Mouse (Mus musculus) embryonic facial prominence, embryonic 14.5 days (tissue): ENCODE measurements around the gene Hoxb5. TPM values are rescaled to one million over a fixed set of nuclear protein-coding genes. Genes with fewer than 3 reads are reported as not detected.

Experiments used
- ATAC-seq: fragments of 200-750 bp; cut with Nextera tagmentation; 2 replicates; pipeline ENCODE4 v1.8.0; 2017; ENCODE audit warnings: low read depth, moderate number of reproducible peaks, moderate TSS enrichment
- DNase-seq: peaks from one replicate; pipeline ENCODE4 v3.0.0-alpha.2; 2015; ENCODE audit warnings: low spot score
- H3K27ac ChIP-seq: fragments of 300-500 bp; sonication (generic); replicated peaks from 2 replicates; pipeline ENCODE4 v1.5.1; 2014; ENCODE audit warnings: low read depth, mild to moderate bottlenecking, low read length, moderate library complexity
- H3K27me3 ChIP-seq: fragments of 300-500 bp; sonication (generic); replicated peaks from 2 replicates; pipeline ENCODE4 v1.6.1; 2014; ENCODE audit warnings: low read length; ENCODE audit not compliant: control insufficient read depth, insufficient read depth
- H3K36me3 ChIP-seq: fragments of 300-500 bp; sonication (generic); 2 replicates; pipeline ENCODE4 v1.6.1; 2014; ENCODE audit warnings: low read length, mixed read lengths; ENCODE audit not compliant: control insufficient read depth, insufficient read depth
- H3K4me1 ChIP-seq: fragments of 300-500 bp; sonication (generic); 2 replicates; pipeline ENCODE4 v1.6.1; 2014; ENCODE audit warnings: antibody characterized with exemption, low read length; ENCODE audit not compliant: control insufficient read depth, insufficient read depth
- H3K4me2 ChIP-seq: fragments of 300-500 bp; sonication (generic); 2 replicates; pipeline ENCODE4 v1.6.1; 2014; ENCODE audit warnings: low read depth, mild to moderate bottlenecking, low read length, moderate library complexity, mixed read lengths
- H3K4me3 ChIP-seq: fragments of 300-500 bp; sonication (generic); 2 replicates; pipeline ENCODE4 v1.5.1; 2014; ENCODE audit warnings: low read depth, mild to moderate bottlenecking, low read length
- H3K9ac ChIP-seq: fragments of 300-500 bp; sonication (generic); 2 replicates; pipeline ENCODE4 v1.6.1; 2014; ENCODE audit warnings: low read depth, mild to moderate bottlenecking, low read length, moderate library complexity, mixed read lengths
- H3K9me3 ChIP-seq: fragments of 300-500 bp; sonication (generic); 2 replicates; pipeline ENCODE4 v1.6.1; 2016; ENCODE audit warnings: low read length; ENCODE audit not compliant: control insufficient read depth
- whole genome bisulfite sequencing: fragments of 180-500 bp; shearing (Covaris S2); extraction: QIAGEN DNeasy Blood & Tissue Kit; methylation state at CpG from one replicate; pipeline ENCODE4 v1.1.7; 2014; 5-methylcytosine and 5-hydroxymethylcytosine counted together
- polyA plus RNA-seq: library from polyadenylated mRNA; unstranded; fragments of >200 nt; fragmentation: Nextera tagmentation; extraction: Ambion mirVana; gene quantifications from 2 replicates; pipeline ENCODE4 v1.2.1, GENCODE M21; 2014

The Hoxb5 gene
- polyA plus RNA-seq, 1 experiment from 2014 or later, result 1.8 TPM

DNA sequence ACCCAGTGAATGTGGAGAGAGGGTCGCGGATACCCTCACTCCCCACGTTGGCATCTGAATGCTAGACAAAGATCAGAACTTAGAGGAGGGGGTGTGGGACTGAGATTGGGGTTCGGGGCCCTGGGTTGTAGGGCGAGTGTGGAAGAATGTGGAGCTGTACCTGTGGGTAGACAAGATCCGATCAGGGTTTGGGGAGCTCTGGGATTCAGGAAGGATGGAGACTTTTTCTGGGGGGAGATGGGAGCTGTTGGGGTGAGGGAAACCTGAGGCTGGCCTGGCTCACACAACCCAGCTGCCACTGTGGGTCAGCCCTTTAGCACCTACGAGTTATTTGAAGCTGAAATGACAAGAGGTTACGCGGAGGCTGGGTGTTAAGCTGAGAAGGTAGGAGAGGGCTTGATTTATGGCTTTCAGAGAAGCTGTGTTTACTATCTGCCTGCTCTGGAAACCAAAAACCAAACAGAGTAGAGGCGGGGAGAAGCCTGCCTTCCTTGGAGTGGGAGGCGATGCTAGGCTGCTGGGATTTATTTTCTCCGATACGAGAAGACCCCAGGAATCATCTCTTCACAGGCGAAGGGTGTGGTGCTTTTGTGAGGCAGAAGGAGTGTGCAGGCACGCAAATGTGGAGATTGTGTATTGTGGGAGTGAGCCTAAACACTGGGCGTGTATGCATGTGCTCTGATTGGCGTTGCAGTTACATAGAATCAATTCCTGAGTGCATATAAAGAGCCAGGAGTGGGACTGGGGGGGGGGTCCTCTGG, 30.3 kb downstream of the Hoxb5 start:
- Histone ChIP-seq H3K27ac (no peak overlapping the region; the same call in 1 of the 2 replicates), H3K9me3 (no peaks in the 10 kb centered on the region), H3K9ac (peak overlapping the region; percentile 42; the same call in 1 of the 2 replicates), H3K4me2 (peak overlapping the region; percentile 37; the same call in 1 of the 2 replicates), H3K4me3 (peak overlapping the region; percentile 23), H3K36me3 (no peaks in the 10 kb centered on the region), H3K4me1 (no peaks in the 10 kb centered on the region), H3K27me3 (peaks cover 100% of the 10 kb centered on the region)
- 3% methylated on average over 17 of the region's 17 CpGs for WGBS
- DNase-seq (no peak), ATAC-seq (no peak)

DNA sequence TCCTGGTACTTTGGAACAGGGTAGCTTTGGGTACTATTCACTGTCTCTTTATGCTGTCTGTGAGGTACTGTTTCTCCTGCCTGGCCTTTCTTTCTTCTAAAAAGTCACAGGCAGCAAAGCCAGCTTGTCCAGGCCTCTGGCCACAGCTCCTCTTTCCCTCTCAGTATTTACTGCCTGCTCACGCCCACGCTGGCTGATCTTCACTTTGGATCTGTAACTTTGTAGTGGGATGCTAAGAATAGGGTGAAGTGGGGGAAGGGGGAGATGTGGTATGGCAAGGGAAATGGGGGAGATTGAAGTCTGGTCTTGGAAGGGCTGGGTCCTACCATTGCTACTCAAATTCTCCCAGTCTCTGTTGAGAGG, 30.8 kb downstream of the Hoxb5 start:
- no peaks in the 10 kb centered on the region for H3K4me1 ChIP-seq
- DNase-seq, result no peak
- peak overlapping the region; percentile 21; the same call in 1 of the 2 replicates for H3K4me2 ChIP-seq
- ATAC-seq, result no peak
- no peaks in the 10 kb centered on the region for H3K9me3 ChIP-seq
- H3K9ac ChIP-seq, result no peak overlapping the region
- H3K27me3 ChIP-seq, result peaks cover 100% of the 10 kb centered on the region
- peak overlapping the region; percentile 23; the same call in 1 of the 2 replicates for H3K4me3 ChIP-seq
- no peaks in the 10 kb centered on the region for H3K36me3 ChIP-seq
- H3K27ac ChIP-seq, result no peak overlapping the region; the same call in 1 of the 2 replicates
- 0% methylated on average over 2 of the region's 2 CpGs for WGBS

DNA sequence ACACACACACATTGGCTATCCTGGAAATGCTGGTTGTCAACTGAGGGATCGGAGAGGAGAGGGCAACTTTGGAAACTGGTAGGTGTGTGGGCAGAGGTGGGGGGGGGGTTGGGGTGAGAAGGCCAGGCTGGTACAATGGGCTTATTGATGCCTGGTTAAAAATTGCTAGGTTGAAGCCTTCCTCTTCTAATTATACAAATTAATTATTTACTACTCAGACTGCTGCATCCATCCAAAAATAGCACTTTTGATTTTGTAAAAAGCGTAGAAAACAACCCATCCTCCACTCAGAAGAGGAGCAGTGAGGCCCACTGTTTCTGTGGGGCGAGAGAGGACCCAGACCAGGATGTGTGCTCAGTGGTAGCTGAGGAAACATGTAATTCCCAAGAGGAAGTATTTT, 31.9 kb downstream of the Hoxb5 start:
- Histone ChIP-seq H3K4me3 (no peak overlapping the region), H3K4me2 (peak overlapping the region; percentile 10; the same call in 1 of the 2 replicates), H3K9me3 (no peaks in the 10 kb centered on the region), H3K27ac (no peak overlapping the region), H3K4me1 (no peaks in the 10 kb centered on the region), H3K27me3 (peaks cover 100% of the 10 kb centered on the region), H3K36me3 (no peaks in the 10 kb centered on the region), H3K9ac (no peak overlapping the region)
- ATAC-seq (no peak), DNase-seq (no peak)
- WGBS, result 25% methylated on average over 3 of the region's 3 CpGs

DNA sequence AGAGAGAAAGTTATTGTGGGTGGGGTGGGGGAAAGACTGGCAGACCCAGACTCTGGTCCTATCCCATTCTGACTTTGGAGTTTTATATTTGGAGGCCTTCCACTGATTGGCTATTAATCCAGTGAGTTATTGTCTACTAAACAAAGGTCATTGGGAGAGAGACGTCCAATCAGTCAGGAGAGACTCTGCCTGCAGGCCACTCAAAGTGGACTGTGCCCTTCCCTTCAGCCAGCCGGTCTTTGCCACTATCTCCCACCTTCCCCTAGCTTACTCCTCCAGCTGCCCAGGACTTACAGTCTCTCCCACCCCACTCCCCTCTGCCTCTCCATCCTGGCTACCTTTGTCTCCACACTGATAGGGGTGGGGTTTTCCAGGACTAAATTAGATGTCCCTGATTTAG, 33.5 kb downstream of the Hoxb5 start:
- DNase-seq (no peak), ATAC-seq (no peak)
- Histone ChIP-seq H3K4me2 (no peak overlapping the region), H3K36me3 (no peaks in the 10 kb centered on the region), H3K9ac (no peak overlapping the region), H3K9me3 (no peaks in the 10 kb centered on the region), H3K4me3 (no peak overlapping the region), H3K27me3 (peaks cover 99% of the 10 kb centered on the region), H3K4me1 (no peaks in the 10 kb centered on the region), H3K27ac (no peak overlapping the region)
- 11% methylated on average over 2 of the region's 2 CpGs for WGBS

DNA sequence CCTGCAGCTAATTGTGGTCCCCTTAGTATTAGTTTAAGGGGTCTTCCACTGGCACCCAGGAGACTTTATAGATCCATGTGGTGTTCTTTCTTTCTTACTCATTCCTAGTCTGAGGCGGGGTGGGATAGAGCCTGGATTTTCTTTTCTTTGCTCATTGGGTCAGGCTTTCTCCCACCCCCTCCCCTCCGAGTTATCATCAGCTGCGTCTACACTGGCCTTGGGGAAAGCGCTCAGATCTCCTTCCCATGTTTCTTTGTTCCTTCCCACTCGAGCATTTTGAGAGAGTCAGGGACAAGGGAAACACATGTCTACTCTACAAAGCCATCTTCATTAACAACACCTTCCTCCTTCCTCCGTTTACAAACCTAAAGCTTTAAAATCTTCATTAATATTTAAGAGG, 33.9 kb downstream of the Hoxb5 start:
- Histone ChIP-seq H3K4me2 (no peak overlapping the region), H3K9ac (no peak overlapping the region), H3K4me3 (no peak overlapping the region), H3K27me3 (peaks cover 99% of the 10 kb centered on the region), H3K9me3 (no peaks in the 10 kb centered on the region), H3K36me3 (no peaks in the 10 kb centered on the region), H3K27ac (no peak overlapping the region), H3K4me1 (no peaks in the 10 kb centered on the region)
- WGBS, result 3% methylated on average over 6 of the region's 6 CpGs
- no peak for DNase-seq
- ATAC-seq, result no peak

DNA sequence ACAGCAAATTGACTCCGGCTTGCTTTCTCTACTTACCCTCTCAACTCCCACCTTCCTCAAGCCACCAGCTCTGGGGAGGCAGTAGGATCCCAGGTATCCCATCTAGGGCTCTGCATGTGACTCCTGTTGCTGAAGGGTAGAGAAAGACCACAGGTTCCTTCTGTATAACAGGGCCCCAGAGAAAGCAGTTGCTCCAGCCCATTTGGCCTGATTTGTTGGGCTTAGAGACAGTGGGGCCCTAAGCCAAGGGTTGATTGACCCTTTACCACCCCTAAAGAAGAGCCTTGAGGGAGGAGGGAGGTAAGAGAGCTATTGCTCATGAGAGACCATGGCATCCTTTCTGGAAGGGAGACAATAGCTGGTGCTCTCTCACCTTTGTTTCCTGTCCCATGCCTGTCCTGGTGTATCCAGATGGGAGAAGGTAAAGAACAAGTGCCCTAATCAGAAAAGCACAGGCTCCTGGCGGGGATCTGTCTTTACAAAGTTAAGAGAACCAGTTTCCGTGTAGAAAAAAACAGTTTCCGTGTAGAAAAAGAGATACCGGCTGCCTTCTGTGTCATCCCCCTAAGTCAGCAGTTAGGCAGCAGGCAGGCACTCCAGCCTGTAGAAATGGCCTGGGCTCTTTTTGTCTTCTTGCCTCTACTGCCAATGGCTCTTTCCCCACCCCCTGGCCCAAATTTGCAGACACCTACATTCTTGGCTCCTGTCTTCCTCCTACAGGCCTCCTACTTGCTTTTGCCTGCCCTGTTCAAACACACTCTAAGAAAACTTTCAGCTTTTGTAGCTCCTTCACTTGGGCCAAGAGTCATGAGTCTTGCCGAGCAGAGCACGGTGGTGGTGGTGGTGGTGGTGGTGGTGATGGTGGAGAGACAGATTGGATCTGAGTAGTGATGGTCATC, 36.1 kb downstream of the Hoxb5 start:
- peaks cover 99% of the 10 kb centered on the region for H3K27me3 ChIP-seq
- ATAC-seq, result no peak
- 20% methylated on average over 7 of the region's 7 CpGs for WGBS
- no peak overlapping the region for H3K4me2 ChIP-seq
- no peak for DNase-seq
- no peaks in the 10 kb centered on the region for H3K4me1 ChIP-seq
- no peaks in the 10 kb centered on the region for H3K9me3 ChIP-seq
- no peak overlapping the region for H3K27ac ChIP-seq
- no peak overlapping the region for H3K9ac ChIP-seq
- no peaks in the 10 kb centered on the region for H3K36me3 ChIP-seq
- no peak overlapping the region for H3K4me3 ChIP-seq

DNA sequence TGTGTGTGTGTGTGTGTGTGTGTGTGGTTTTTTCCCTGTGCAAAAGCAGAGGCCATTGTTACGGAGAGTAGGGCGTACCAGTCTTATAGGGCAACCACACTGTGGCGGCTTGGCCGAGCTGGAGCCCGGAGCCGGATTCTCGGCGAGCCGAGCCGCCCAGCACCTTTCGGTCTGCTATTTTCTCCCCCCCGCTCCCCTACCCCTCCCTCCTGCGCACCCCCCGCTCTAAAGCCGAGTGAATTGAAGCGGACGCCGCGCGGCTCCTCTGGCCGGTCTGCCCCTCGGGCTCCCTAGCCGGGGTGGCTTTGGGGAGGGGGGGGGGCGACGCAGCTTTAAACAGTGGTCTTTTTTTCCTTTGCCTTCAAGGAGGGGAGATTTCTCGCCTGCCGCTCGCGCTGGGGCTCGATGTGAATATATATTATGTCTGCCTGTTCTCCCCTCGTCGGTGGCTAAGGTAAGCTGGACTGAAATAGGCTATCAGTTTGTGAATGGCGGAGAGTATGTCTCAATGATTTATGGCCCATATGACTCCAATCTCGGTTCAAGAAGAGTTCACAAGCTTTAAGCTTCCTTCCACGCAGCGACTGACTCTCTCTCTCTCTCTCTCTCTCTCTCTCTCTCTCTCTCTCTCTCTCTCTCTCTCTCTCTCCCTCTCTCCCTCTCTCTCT, 37.7 kb downstream of the Hoxb5 start:
- DNase-seq, result no peak
- Histone ChIP-seq H3K9me3 (no peaks in the 10 kb centered on the region), H3K4me1 (no peaks in the 10 kb centered on the region), H3K27me3 (peaks cover 99% of the 10 kb centered on the region), H3K27ac (no peak overlapping the region; the same call in 1 of the 2 replicates), H3K9ac (peak overlapping the region; percentile 34; the same call in 1 of the 2 replicates), H3K4me2 (peak overlapping the region; percentile 43; the same call in 1 of the 2 replicates), H3K36me3 (no peaks in the 10 kb centered on the region), H3K4me3 (peak overlapping the region; percentile 22; the same call in 1 of the 2 replicates)
- ATAC-seq, result 0 out of 2 replicates have a peak, but pooled peaks have one; percentile 13
- 3% methylated on average over 25 of the region's 36 CpGs for WGBS
